Mouse (Mus musculus) kidney, embryonic 16.5 days (tissue): ENCODE data around the gene Rbck1. TPM values are rescaled to one million over a fixed set of nuclear protein-coding genes. Genes with fewer than 3 reads are reported as not detected.

Experiments
- ATAC-seq: fragments of 200-750 bp; cut with Nextera tagmentation; 2 replicates; pipeline ENCODE4 v1.8.0; 2017; ENCODE audit warnings: moderate TSS enrichment; ENCODE audit not compliant: low FRiP score, low TSS enrichment
- H3K27ac ChIP-seq: fragments of 300-500 bp; sonication (generic); 2 replicates; pipeline ENCODE4 v1.5.1; 2014; ENCODE audit warnings: low read length
- H3K27me3 ChIP-seq: fragments of 300-500 bp; sonication (generic); 2 replicates; pipeline ENCODE4 v1.6.1; 2014; ENCODE audit warnings: low read length, control low read depth, mixed read lengths; ENCODE audit not compliant: insufficient read depth
- H3K36me3 ChIP-seq: fragments of 300-500 bp; sonication (generic); 2 replicates; pipeline ENCODE4 v1.6.1; 2014; ENCODE audit warnings: low read length, control low read depth, mixed read lengths; ENCODE audit not compliant: insufficient read depth
- H3K4me1 ChIP-seq: fragments of 300-500 bp; sonication (generic); 2 replicates; pipeline ENCODE4 v1.6.1; 2014; ENCODE audit warnings: low read length, control low read depth, mixed read lengths; ENCODE audit not compliant: insufficient read depth
- H3K4me2 ChIP-seq: fragments of 300-500 bp; sonication (generic); replicated peaks from 2 replicates; pipeline ENCODE4 v1.6.1; 2014; ENCODE audit warnings: low read depth, low read length
- H3K4me3 ChIP-seq: fragments of 300-500 bp; sonication (generic); 2 replicates; pipeline ENCODE4 v1.5.1; 2014; ENCODE audit warnings: mild to moderate bottlenecking, low read length
- H3K9ac ChIP-seq: fragments of 300-500 bp; sonication (generic); replicated peaks from 2 replicates; pipeline ENCODE4 v1.6.1; 2014; ENCODE audit warnings: low read length
- H3K9me3 ChIP-seq: fragments of 300-500 bp; sonication (generic); 2 replicates; pipeline ENCODE4 v1.6.1; 2016; ENCODE audit warnings: low read length, control low read depth
- WGBS: fragments of 180-500 bp; shearing (Covaris S2); extraction: QIAGEN DNeasy Blood & Tissue Kit; methylation state at CpG from one replicate; pipeline ENCODE4 v1.1.7; 2014; 5-methylcytosine and 5-hydroxymethylcytosine counted together
- polyA plus RNA-seq: library from polyadenylated mRNA; unstranded; fragments of >200 nt; fragmentation: Nextera tagmentation; extraction: Ambion mirVana; gene quantifications from 2 replicates; pipeline ENCODE4 v1.2.1, GENCODE M21; 2015

The Rbck1 gene
- polyA plus RNA-seq, 1 experiment from 2014 or later = 96.6 TPM

GRCm38 (mm10) chr2:152344909-152345308, 12.5 kb upstream of the Rbck1 start:
- no peaks in the 10 kb centered on the region for H3K36me3 ChIP-seq
- no peak overlapping the region for H3K4me2 ChIP-seq
- H3K9me3 ChIP-seq = no peaks in the 10 kb centered on the region
- H3K4me3 ChIP-seq = no peak overlapping the region
- H3K27ac ChIP-seq = no peak overlapping the region
- H3K27me3 ChIP-seq = no peaks in the 10 kb centered on the region
- 69% methylated on average over 5 of the region's 5 CpGs for WGBS
- ATAC-seq = no peak
- H3K4me1 ChIP-seq = peaks cover 11% of the 10 kb centered on the region; the same call in 1 of the 2 replicates
- no peak overlapping the region for H3K9ac ChIP-seq

GRCm38 (mm10) chr2:152344361-152344760, 11.9 kb upstream of the Rbck1 start:
- Histone ChIP-seq H3K36me3 (no peaks in the 10 kb centered on the region), H3K4me1 (peaks cover 11% of the 10 kb centered on the region; the same call in 1 of the 2 replicates), H3K27me3 (no peaks in the 10 kb centered on the region), H3K4me3 (peak overlapping the region; percentile 53), H3K4me2 (peak overlapping the region; percentile 88), H3K9ac (peak overlapping the region; percentile 59), H3K9me3 (no peaks in the 10 kb centered on the region), H3K27ac (no peak overlapping the region)
- WGBS = 12% methylated on average over 10 of the region's 10 CpGs
- no peak; the same call in 1 of the 2 replicates for ATAC-seq

- Histone ChIP-seq H3K9ac (peak within 1 kb of the TSS; percentile 59), H3K4me1 (peaks cover 11% of the 10 kb centered on the region; the same call in 1 of the 2 replicates), H3K27ac (no peak within 1 kb of the TSS), H3K9me3 (no peaks in the 10 kb centered on the region), H3K27me3 (no peaks in the 10 kb centered on the region), H3K36me3 (no peaks in the 10 kb centered on the region), H3K4me3 (peak within 1 kb of the TSS; percentile 53), H3K4me2 (peak within 1 kb of the TSS; percentile 88)
- ATAC-seq = peak; percentile 78
- WGBS = under 1% methylated on average over 52 of the region's 52 CpGs
These were observed 11.1 kb upstream of the Rbck1 start, which contains the start of gene Trib3 for GRCm38 (mm10) chr2:152343329-152344213. Trib3 (minus strand) TSS chr2:152344032.

- no peaks in the 10 kb centered on the region for H3K9me3 ChIP-seq
- no peak for ATAC-seq
- WGBS = 93% methylated on average over 22 of the region's 22 CpGs
- no peaks in the 10 kb centered on the region for H3K36me3 ChIP-seq
- no peaks in the 10 kb centered on the region for H3K27me3 ChIP-seq
- no peak overlapping the region for H3K27ac ChIP-seq
- H3K4me2 ChIP-seq = no peak overlapping the region
- H3K4me1 ChIP-seq = peaks cover 6% of the 10 kb centered on the region; the same call in 1 of the 2 replicates
- no peak overlapping the region for H3K4me3 ChIP-seq
- H3K9ac ChIP-seq = no peak overlapping the region
These were observed 7.3 kb upstream of the Rbck1 start for GRCm38 (mm10) chr2:152339631-152340179.

GRCm38 (mm10) chr2:152338319-152338718, 5.9 kb upstream of the Rbck1 start:
- Histone ChIP-seq H3K36me3 (no peaks in the 10 kb centered on the region), H3K4me1 (no peaks in the 10 kb centered on the region), H3K27me3 (no peaks in the 10 kb centered on the region), H3K27ac (no peak overlapping the region), H3K4me3 (no peak overlapping the region), H3K4me2 (no peak overlapping the region), H3K9ac (no peak overlapping the region), H3K9me3 (no peaks in the 10 kb centered on the region)
- 82% methylated on average over 13 of the region's 13 CpGs for WGBS
- ATAC-seq = no peak

- H3K4me1 ChIP-seq = 0 out of 2 replicates have a peak, but pooled peaks cover 2% of the 10 kb centered on the region
- H3K4me2 ChIP-seq = no peak overlapping the region
- 84% methylated on average over 11 of the region's 11 CpGs for WGBS
- H3K4me3 ChIP-seq = no peak overlapping the region
- H3K9ac ChIP-seq = no peak overlapping the region
- H3K27me3 ChIP-seq = no peaks in the 10 kb centered on the region
- H3K9me3 ChIP-seq = no peaks in the 10 kb centered on the region
- no peak for ATAC-seq
- no peaks in the 10 kb centered on the region for H3K36me3 ChIP-seq
- H3K27ac ChIP-seq = no peak overlapping the region
These were observed 5.2 kb upstream of the Rbck1 start for GRCm38 (mm10) chr2:152337591-152338212.

GRCm38 (mm10) chr2:152336856-152337255, 4.4 kb upstream of the Rbck1 start:
- Histone ChIP-seq H3K9ac (no peak overlapping the region), H3K27ac (no peak overlapping the region), H3K4me2 (no peak overlapping the region), H3K27me3 (no peaks in the 10 kb centered on the region), H3K36me3 (no peaks in the 10 kb centered on the region), H3K9me3 (no peaks in the 10 kb centered on the region), H3K4me1 (0 out of 2 replicates have a peak, but pooled peaks cover 3% of the 10 kb centered on the region), H3K4me3 (no peak overlapping the region)
- WGBS = 84% methylated on average over 1 of the region's 1 CpGs
- ATAC-seq = no peak

- no peak overlapping the region for H3K4me3 ChIP-seq
- H3K36me3 ChIP-seq = no peaks in the 10 kb centered on the region
- H3K4me1 ChIP-seq = peaks cover 17% of the 10 kb centered on the region
- H3K4me2 ChIP-seq = no peak overlapping the region
- 58% methylated on average over 11 of the region's 11 CpGs for WGBS
- ATAC-seq = no peak
- H3K27ac ChIP-seq = no peak overlapping the region
- no peaks in the 10 kb centered on the region for H3K27me3 ChIP-seq
- H3K9ac ChIP-seq = no peak overlapping the region
- H3K9me3 ChIP-seq = no peaks in the 10 kb centered on the region
These were observed 2.9 kb upstream of the Rbck1 start for GRCm38 (mm10) chr2:152335289-152335820.

- Histone ChIP-seq H3K4me3 (no peak overlapping the region), H3K9me3 (no peaks in the 10 kb centered on the region), H3K4me2 (no peak overlapping the region), H3K4me1 (peaks cover 23% of the 10 kb centered on the region), H3K9ac (no peak overlapping the region), H3K36me3 (no peaks in the 10 kb centered on the region), H3K27me3 (no peaks in the 10 kb centered on the region), H3K27ac (no peak overlapping the region)
- no peak for ATAC-seq
- WGBS = 77% methylated on average over 4 of the region's 4 CpGs
These were observed 1.0 kb upstream of the Rbck1 start for GRCm38 (mm10) chr2:152333345-152334006.
